Mouse (Mus musculus) heart, postnatal 25 days (tissue): ENCODE data around the gene Rxfp3. TPM values are rescaled to one million over a fixed set of nuclear protein-coding genes. Genes with fewer than 3 reads are reported as not detected.

Experiments
- total RNA-seq, 2 experiments: library from RNA; stranded (reverse); gene quantifications; 2 replicates each; pipeline ENCODE4 v1.2.3; 2021

Gene Rxfp3
- total RNA-seq, 2 experiments from 2014 or later, result 0.08 TPM; not detected in 1

Other genes with a start within 250 kb of the Rxfp3 start
- gene C1qtnf3, start 85.7 kb downstream of the Rxfp3 start, total RNA-seq, result under 1 TPM in 1 of 2 experiments, not detected in 1; 0.13 TPM
- 10 to 100 TPM; 31.2 to 32.7 TPM for gene Amacr, start 56.2 kb downstream of the Rxfp3 start, total RNA-seq
- not detected for gene Slc45a2, start 37.3 kb downstream of the Rxfp3 start, total RNA-seq
- 1 to 10 TPM; 6.8 to 7.1 TPM for gene Adamts12, start 26.8 kb upstream of the Rxfp3 start, total RNA-seq